Mouse (Mus musculus) forebrain, postnatal 0 days (tissue): ENCODE results near the gene Rab44. TPM values are rescaled to one million over a fixed set of nuclear protein-coding genes. Genes with fewer than 3 reads are reported as not detected.

Source experiments
- ATAC-seq: fragments of 200-750 bp; cut with Nextera tagmentation; 2 replicates; pipeline ENCODE4 v1.8.0; 2017; ENCODE audit warnings: mild to moderate bottlenecking, moderate library complexity
- DNase-seq: peaks from one replicate; pipeline ENCODE4 v3.0.0-alpha.2; 2015
- H3K27ac ChIP-seq: fragments of 300-500 bp; sonication (generic); 2 replicates; pipeline ENCODE4 v1.5.1; 2014; ENCODE audit warnings: low read depth, mild to moderate bottlenecking, antibody characterized with exemption, low read length, moderate library complexity, mixed read lengths
- H3K27me3 ChIP-seq: fragments of 300-500 bp; sonication (generic); 2 replicates; pipeline ENCODE4 v1.6.1; 2014; ENCODE audit warnings: mild to moderate bottlenecking, low read length, mixed read lengths; ENCODE audit not compliant: insufficient read depth
- H3K36me3 ChIP-seq: fragments of 300-500 bp; sonication (generic); 2 replicates; pipeline ENCODE4 v1.6.1; 2014; ENCODE audit warnings: mild to moderate bottlenecking, moderate library complexity; ENCODE audit not compliant: insufficient read depth
- H3K4me1 ChIP-seq: fragments of 300-500 bp; sonication (generic); 2 replicates; pipeline ENCODE4 v1.6.1; 2014; ENCODE audit warnings: antibody characterized with exemption; ENCODE audit not compliant: insufficient read depth
- H3K4me2 ChIP-seq: fragments of 300-500 bp; sonication (generic); 2 replicates; pipeline ENCODE4 v1.6.1; 2014; ENCODE audit warnings: low read depth, mild to moderate bottlenecking, moderate library complexity
- H3K4me3 ChIP-seq: fragments of 300-500 bp; sonication (generic); 2 replicates; pipeline ENCODE4 v1.5.1; 2014; ENCODE audit warnings: low read depth, low read length, mixed read lengths
- H3K9ac ChIP-seq: fragments of 300-500 bp; sonication (generic); 2 replicates; pipeline ENCODE4 v1.6.1; 2014; ENCODE audit warnings: mild to moderate bottlenecking
- H3K9me3 ChIP-seq: fragments of 300-500 bp; sonication (generic); 2 replicates; pipeline ENCODE4 v1.6.1; 2016; ENCODE audit warnings: low read length
- CTCF ChIP-seq: sonication (generic); IDR thresholded peaks from 2 replicates; pipeline ENCODE4 v1.5.1; 2016; ENCODE audit warnings: antibody characterized with exemption, control low read depth, low read depth
- WGBS: fragments of 180-500 bp; shearing (Covaris S2); extraction: QIAGEN DNeasy Blood & Tissue Kit; methylation state at CpG from one replicate; pipeline ENCODE4 v1.1.7; 2014; 5-methylcytosine and 5-hydroxymethylcytosine counted together
- polyA plus RNA-seq: library from polyadenylated mRNA; unstranded; fragments of >200 nt; fragmentation: Nextera tagmentation; extraction: Ambion mirVana; gene quantifications from 2 replicates; pipeline ENCODE4 v1.2.1, GENCODE M21; 2015
- total RNA-seq: library from RNA; depleted of rRNA; stranded (reverse); fragments of >200 nt; gene quantifications from 2 replicates; pipeline ENCODE4 v1.2.3, GENCODE M21; 2014

Rab44 gene
- total and polyA plus RNA-seq, 2 experiments from 2014 or later, result not detected

GRCm38 (mm10) chr17:29080758-29081617 lies 33.0 kb upstream of the Rab44 start:
- H3K27ac ChIP-seq, result no peak overlapping the region
- peak; percentile 47 for ATAC-seq
- H3K36me3 ChIP-seq, result no peaks in the 10 kb centered on the region
- no peak overlapping the region for H3K4me3 ChIP-seq
- H3K4me1 ChIP-seq, result peaks cover 4% of the 10 kb centered on the region; the same call in 1 of the 2 replicates
- 11% methylated on average over 22 of the region's 23 CpGs for WGBS
- H3K4me2 ChIP-seq, result peak overlapping the region; percentile 8
- DNase-seq, result peak; percentile 32
- no peaks in the 10 kb centered on the region for H3K9me3 ChIP-seq
- peak overlapping the region; percentile 18; the same call in 1 of the 2 replicates for H3K9ac ChIP-seq
- H3K27me3 ChIP-seq, result no peaks in the 10 kb centered on the region
- no peak for TF ChIP-seq CTCF

- Histone ChIP-seq H3K27ac (peak overlapping the region; percentile 17; the same call in 1 of the 2 replicates), H3K4me2 (peak overlapping the region; percentile 8), H3K9me3 (no peaks in the 10 kb centered on the region), H3K4me3 (no peak overlapping the region), H3K9ac (0 out of 2 replicates have a peak overlapping the region, but pooled peaks have one; percentile 11), H3K27me3 (no peaks in the 10 kb centered on the region), H3K36me3 (no peaks in the 10 kb centered on the region), H3K4me1 (peaks cover 4% of the 10 kb centered on the region; the same call in 1 of the 2 replicates)
- no peak for TF ChIP-seq CTCF
- DNase-seq, result peak; percentile 35
- peak; percentile 20; the same call in 1 of the 2 replicates for ATAC-seq
- 8% methylated on average over 21 of the region's 21 CpGs for WGBS
Measured at GRCm38 (mm10) chr17:29081618-29082381, 32.1 kb upstream of the Rab44 start.

GRCm38 (mm10) chr17:29083586-29083985 lies 30.4 kb upstream of the Rab44 start:
- Histone ChIP-seq H3K9ac (no peak overlapping the region), H3K4me3 (no peak overlapping the region), H3K9me3 (no peaks in the 10 kb centered on the region), H3K36me3 (no peaks in the 10 kb centered on the region), H3K27ac (no peak overlapping the region), H3K27me3 (no peaks in the 10 kb centered on the region), H3K4me2 (no peak overlapping the region), H3K4me1 (peaks cover 4% of the 10 kb centered on the region; the same call in 1 of the 2 replicates)
- no peak for TF ChIP-seq CTCF
- ATAC-seq (no peak), DNase-seq (no peak)
- WGBS, result 94% methylated on average over 8 of the region's 8 CpGs

GRCm38 (mm10) chr17:29084656-29085055 lies 29.3 kb upstream of the Rab44 start:
- DNase-seq, result no peak

DNA sequence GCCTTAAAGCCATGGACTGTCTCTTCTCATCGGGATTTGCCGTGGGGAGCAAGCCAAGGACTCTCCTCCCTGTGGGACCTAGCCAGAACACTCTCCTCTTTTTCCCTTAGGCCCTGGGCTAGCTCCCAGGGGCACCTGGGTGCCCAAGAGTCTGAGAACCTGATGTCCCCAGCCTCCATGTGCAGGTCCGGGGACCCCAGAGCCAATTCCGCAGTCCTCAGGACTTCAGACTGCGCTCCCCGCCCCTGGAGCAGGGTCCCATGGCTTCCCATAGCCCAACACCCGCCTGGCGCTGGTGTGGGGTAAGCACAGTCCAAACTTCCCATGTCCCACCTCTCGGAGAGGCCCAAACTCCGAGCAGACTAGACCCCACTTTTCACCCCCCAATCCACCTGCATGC lies 28.7 kb upstream of the Rab44 start:
- 78% methylated on average over 10 of the region's 10 CpGs for WGBS
- Histone ChIP-seq H3K4me3 (no peak overlapping the region), H3K4me1 (peaks cover 4% of the 10 kb centered on the region; the same call in 1 of the 2 replicates), H3K4me2 (no peak overlapping the region), H3K9me3 (no peaks in the 10 kb centered on the region), H3K27ac (no peak overlapping the region), H3K9ac (no peak overlapping the region), H3K36me3 (no peaks in the 10 kb centered on the region), H3K27me3 (no peaks in the 10 kb centered on the region)
- no peak for DNase-seq
- no peak for ATAC-seq
- no peak for TF ChIP-seq CTCF

More at GRCm38 (mm10) chr17:29084656-29085055, 29.3 kb upstream of the Rab44 start:
- no peak for ATAC-seq
- no peak overlapping the region for H3K4me2 ChIP-seq
- no peak for TF ChIP-seq CTCF
- no peaks in the 10 kb centered on the region for H3K36me3 ChIP-seq
- no peak overlapping the region for H3K9ac ChIP-seq
- H3K27me3 ChIP-seq, result no peaks in the 10 kb centered on the region
- H3K27ac ChIP-seq, result no peak overlapping the region
- H3K4me1 ChIP-seq, result peaks cover 4% of the 10 kb centered on the region; the same call in 1 of the 2 replicates
- H3K4me3 ChIP-seq, result no peak overlapping the region
- no peaks in the 10 kb centered on the region for H3K9me3 ChIP-seq
- WGBS, result 91% methylated on average over 7 of the region's 7 CpGs

- Histone ChIP-seq H3K27me3 (no peaks in the 10 kb centered on the region), H3K4me2 (no peak overlapping the region), H3K4me1 (no peaks in the 10 kb centered on the region), H3K4me3 (no peak overlapping the region), H3K9ac (no peak overlapping the region), H3K9me3 (no peaks in the 10 kb centered on the region), H3K27ac (no peak overlapping the region), H3K36me3 (no peaks in the 10 kb centered on the region)
- WGBS, result 73% methylated on average over 4 of the region's 4 CpGs
- DNase-seq, result no peak
- no peak for TF ChIP-seq CTCF
- no peak for ATAC-seq
Measured at GRCm38 (mm10) chr17:29086916-29087315, 27.0 kb upstream of the Rab44 start.
